Mouse (Mus musculus): Measurements from ENCODE around the gene Thsd7b. TPM values are rescaled to one million over a fixed set of nuclear protein-coding genes. Genes with fewer than 3 reads are reported as not detected.
"Not testable (repeated sequence)": the region's sequence is repeated elsewhere in the genome, so short reads cannot be mapped to it uniquely, and the experiment has no call there.

Thsd7b gene
- polyA plus RNA-seq, 1 experiment, result 4.2 TPM

- no peak for DNase-seq (ENCODE audit: extremely low spot score in 1 of 2, low spot score in 1 of 2)
Measured at GRCm38 (mm10) chr1:129826927-129827326, 553.8 kb downstream of the Thsd7b start.

GRCm38 (mm10) chr1:129837324-129837723 lies 564.2 kb downstream of the Thsd7b start:
- DNase-seq (ENCODE audit: extremely low spot score in 1 of 2, low spot score in 1 of 2), result no peak

GRCm38 (mm10) chr1:129837776-129838175 lies 564.7 kb downstream of the Thsd7b start:
- DNase-seq (ENCODE audit: extremely low spot score in 1 of 2, low spot score in 1 of 2), result no peak

- DNase-seq (ENCODE audit: extremely low spot score in 1 of 2, low spot score in 1 of 2), result no peak
Measured at GRCm38 (mm10) chr1:129838486-129838885, 565.4 kb downstream of the Thsd7b start.

GRCm38 (mm10) chr1:129843416-129843815 lies 570.3 kb downstream of the Thsd7b start:
- peak in 1 of 2 experiments; percentile 30 for DNase-seq (ENCODE audit: extremely low spot score in 1 of 2, low spot score in 1 of 2)

GRCm38 (mm10) chr1:129850007-129850564 lies 577.0 kb downstream of the Thsd7b start:
- no peak for DNase-seq (ENCODE audit: extremely low spot score in 1 of 2, low spot score in 1 of 2)

- DNase-seq (ENCODE audit: extremely low spot score in 1 of 2, low spot score in 1 of 2), result peak in 1 of 2 experiments; percentile 5
Measured at GRCm38 (mm10) chr1:129867714-129868113, 594.6 kb downstream of the Thsd7b start.

- DNase-seq (ENCODE audit: extremely low spot score in 1 of 2, low spot score in 1 of 2), result peak in 1 of 2 experiments; percentile 1
Measured at GRCm38 (mm10) chr1:129874355-129874754, 601.3 kb downstream of the Thsd7b start.

GRCm38 (mm10) chr1:129887861-129888260 lies 614.8 kb downstream of the Thsd7b start:
- no peak for DNase-seq (ENCODE audit: extremely low spot score in 1 of 2, low spot score in 1 of 2)

- no peak for DNase-seq (ENCODE audit: extremely low spot score in 1 of 2, low spot score in 1 of 2)
Measured at GRCm38 (mm10) chr1:129898121-129898520, 625.0 kb downstream of the Thsd7b start.

GRCm38 (mm10) chr1:129915484-129915883 lies 642.4 kb downstream of the Thsd7b start:
- DNase-seq (ENCODE audit: extremely low spot score in 1 of 2, low spot score in 1 of 2), result no peak

GRCm38 (mm10) chr1:129917568-129917967 lies 644.5 kb downstream of the Thsd7b start:
- no peak for DNase-seq (ENCODE audit: extremely low spot score in 1 of 2, low spot score in 1 of 2)

GRCm38 (mm10) chr1:129919385-129919784 lies 646.3 kb downstream of the Thsd7b start:
- DNase-seq (ENCODE audit: extremely low spot score in 1 of 2, low spot score in 1 of 2), result no peak

- DNase-seq (ENCODE audit: extremely low spot score in 1 of 2, low spot score in 1 of 2), result no peak
Measured at GRCm38 (mm10) chr1:129931003-129931402, 657.9 kb downstream of the Thsd7b start.

- no peak for DNase-seq (ENCODE audit: extremely low spot score in 1 of 2, low spot score in 1 of 2)
Measured at GRCm38 (mm10) chr1:129943116-129943515, 670.0 kb downstream of the Thsd7b start.

GRCm38 (mm10) chr1:129947026-129947425 lies 673.9 kb downstream of the Thsd7b start:
- no peak for DNase-seq (ENCODE audit: extremely low spot score in 1 of 2, low spot score in 1 of 2)

GRCm38 (mm10) chr1:129955478-129955877 lies 682.4 kb downstream of the Thsd7b start:
- no peak for DNase-seq (ENCODE audit: extremely low spot score in 1 of 2, low spot score in 1 of 2)

GRCm38 (mm10) chr1:129956625-129957024 lies 683.5 kb downstream of the Thsd7b start:
- no peak for DNase-seq (ENCODE audit: extremely low spot score in 1 of 2, low spot score in 1 of 2)

GRCm38 (mm10) chr1:129959352-129959751 lies 686.2 kb downstream of the Thsd7b start:
- DNase-seq (ENCODE audit: extremely low spot score in 1 of 2, low spot score in 1 of 2), result not testable (repeated sequence)

- DNase-seq (ENCODE audit: extremely low spot score in 1 of 2, low spot score in 1 of 2), result no peak
Measured at GRCm38 (mm10) chr1:129963166-129963565, 690.1 kb downstream of the Thsd7b start.

- not testable (repeated sequence) for DNase-seq (ENCODE audit: extremely low spot score in 1 of 2, low spot score in 1 of 2)
Measured at GRCm38 (mm10) chr1:129989247-129989646, 716.1 kb downstream of the Thsd7b start.

GRCm38 (mm10) chr1:129990821-129991220 lies 717.7 kb downstream of the Thsd7b start:
- DNase-seq (ENCODE audit: extremely low spot score in 1 of 2, low spot score in 1 of 2), result no peak

GRCm38 (mm10) chr1:130055012-130055411 lies 781.9 kb downstream of the Thsd7b start:
- no peak for DNase-seq (ENCODE audit: extremely low spot score in 1 of 2, low spot score in 1 of 2)
